Mouse (Mus musculus): ENCODE data around the gene Ddx52.

Gene Ddx52

DNA sequence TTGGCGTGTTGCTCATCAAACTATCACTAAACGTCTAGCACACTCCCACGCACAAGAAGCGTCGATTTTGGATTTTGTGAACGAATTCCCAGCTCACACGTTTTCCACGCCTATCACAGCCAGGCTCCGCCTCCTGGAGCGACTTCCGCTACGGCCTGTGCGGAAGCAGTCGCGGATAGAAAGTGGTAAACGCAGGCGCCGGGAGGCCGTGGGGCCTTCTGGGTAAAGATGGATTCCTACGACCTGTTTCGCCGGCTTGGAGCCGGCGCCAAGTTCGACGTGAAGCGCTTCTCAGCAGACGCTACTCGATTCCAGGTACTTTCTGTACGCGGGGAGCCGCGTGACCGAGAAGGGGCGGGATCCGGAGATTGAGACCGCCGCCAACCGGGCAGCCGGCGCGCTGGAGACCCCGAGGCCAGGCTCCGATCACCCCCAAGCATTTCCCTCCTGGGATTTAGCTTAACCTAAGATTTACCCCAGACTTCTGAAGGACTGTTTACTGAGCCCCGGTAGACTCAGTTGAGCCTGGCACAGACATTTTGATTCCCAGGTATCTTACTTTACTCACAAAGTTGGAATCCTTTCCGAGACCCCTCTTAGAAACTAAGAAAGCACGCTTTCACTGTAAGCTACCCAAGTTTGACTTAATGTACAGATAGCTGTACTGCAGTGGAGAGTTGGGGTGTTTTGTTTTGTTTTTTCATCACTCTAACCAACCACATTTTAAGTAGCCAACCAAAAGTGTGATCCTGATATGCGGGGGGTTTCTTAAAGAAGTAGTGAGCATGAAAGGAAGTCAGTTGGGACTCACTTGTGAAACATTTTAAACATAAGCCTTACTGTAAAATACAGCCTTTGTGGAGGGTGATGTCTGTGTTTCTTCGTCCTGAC lies at the start of gene Ddx52:
Gene Ddx52 (plus strand): TSS at position 113 of the 891 bp plus-strand sequence.
- peak; percentile 93 to 94 for DNase-seq (ENCODE audit: low spot score in 2 of 2)

- no peak for DNase-seq (ENCODE audit: low spot score in 2 of 2)
These were observed 48.5 kb upstream of the Ddx52 start for GRCm38 (mm10) chr11:83893325-83893724.

- DNase-seq (ENCODE audit: low spot score in 2 of 2) = no peak
These were observed 45.1 kb upstream of the Ddx52 start for GRCm38 (mm10) chr11:83896430-83897410.

DNA sequence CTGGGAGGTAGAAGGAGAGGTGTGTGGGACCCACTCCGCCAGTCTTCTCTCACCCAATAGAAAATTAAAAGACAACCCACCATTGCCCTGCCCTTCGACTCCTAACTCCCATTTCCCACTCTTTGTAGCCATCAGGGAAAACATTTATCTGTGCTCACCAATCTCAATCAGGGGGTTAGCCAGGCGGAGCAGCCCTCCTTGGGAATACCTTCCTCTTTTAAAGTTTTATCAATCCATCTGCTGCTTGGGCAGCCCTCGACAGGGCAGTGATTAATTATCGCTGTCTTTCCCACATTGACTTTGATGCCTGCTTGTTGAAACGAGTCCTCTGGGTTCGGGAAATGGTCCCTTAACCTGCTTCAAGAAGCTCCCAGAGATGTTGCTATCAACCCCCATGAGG lies 44.3 kb upstream of the Ddx52 start:
- DNase-seq (ENCODE audit: low spot score in 2 of 2) = no peak

GRCm38 (mm10) chr11:83902812-83903211 lies 39.0 kb upstream of the Ddx52 start:
- DNase-seq (ENCODE audit: low spot score in 2 of 2) = no peak

GRCm38 (mm10) chr11:83905756-83906155 lies 36.1 kb upstream of the Ddx52 start:
- DNase-seq (ENCODE audit: low spot score in 2 of 2) = no peak

- DNase-seq (ENCODE audit: low spot score in 2 of 2) = no peak
These were observed 33.5 kb upstream of the Ddx52 start for GRCm38 (mm10) chr11:83908376-83908775.

- DNase-seq (ENCODE audit: low spot score in 2 of 2) = no peak
These were observed 28.0 kb upstream of the Ddx52 start for GRCm38 (mm10) chr11:83913824-83914311.

DNA sequence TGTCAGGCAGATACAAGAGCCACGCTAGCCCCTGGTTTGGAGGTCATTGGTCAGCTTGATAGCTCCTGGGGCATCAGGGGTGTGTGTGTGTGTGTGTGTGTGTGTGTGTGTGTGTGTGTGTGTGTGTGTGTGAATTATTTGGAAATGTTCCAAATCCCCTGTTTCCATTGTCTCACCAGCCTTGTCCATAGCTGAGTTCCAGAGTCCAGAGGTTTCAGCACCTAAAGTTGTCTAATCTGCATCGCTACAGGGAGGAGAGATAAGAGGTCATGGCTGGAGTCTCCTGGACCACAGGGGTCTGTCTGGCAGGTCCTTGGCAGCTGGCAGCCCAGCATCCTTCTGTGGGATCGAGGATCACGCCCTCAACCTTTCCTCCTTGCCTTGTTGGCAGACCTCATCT lies 27.4 kb upstream of the Ddx52 start:
- DNase-seq (ENCODE audit: low spot score in 2 of 2) = no peak

GRCm38 (mm10) chr11:83922600-83922999 lies 19.3 kb upstream of the Ddx52 start:
- DNase-seq (ENCODE audit: low spot score in 2 of 2) = no peak

DNA sequence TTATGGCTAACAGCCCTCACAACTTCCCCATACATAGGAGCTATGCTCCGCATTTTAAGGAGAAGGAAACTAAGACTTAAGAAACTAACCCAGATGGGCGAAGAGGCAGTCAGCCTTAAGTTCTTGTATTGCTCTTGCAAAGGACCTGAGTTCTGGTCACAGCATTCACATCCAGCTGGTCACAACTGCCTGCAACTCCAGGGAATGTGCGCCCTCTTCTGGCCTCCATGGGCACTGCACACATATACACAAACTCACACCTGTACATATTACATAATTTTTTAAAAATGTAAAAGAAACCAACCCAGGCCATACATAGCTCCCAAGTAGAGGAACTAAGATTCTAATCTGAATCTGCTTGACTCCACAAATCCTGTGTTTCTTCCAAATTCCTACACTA lies 14.8 kb upstream of the Ddx52 start:
- DNase-seq (ENCODE audit: low spot score in 2 of 2) = no peak

DNA sequence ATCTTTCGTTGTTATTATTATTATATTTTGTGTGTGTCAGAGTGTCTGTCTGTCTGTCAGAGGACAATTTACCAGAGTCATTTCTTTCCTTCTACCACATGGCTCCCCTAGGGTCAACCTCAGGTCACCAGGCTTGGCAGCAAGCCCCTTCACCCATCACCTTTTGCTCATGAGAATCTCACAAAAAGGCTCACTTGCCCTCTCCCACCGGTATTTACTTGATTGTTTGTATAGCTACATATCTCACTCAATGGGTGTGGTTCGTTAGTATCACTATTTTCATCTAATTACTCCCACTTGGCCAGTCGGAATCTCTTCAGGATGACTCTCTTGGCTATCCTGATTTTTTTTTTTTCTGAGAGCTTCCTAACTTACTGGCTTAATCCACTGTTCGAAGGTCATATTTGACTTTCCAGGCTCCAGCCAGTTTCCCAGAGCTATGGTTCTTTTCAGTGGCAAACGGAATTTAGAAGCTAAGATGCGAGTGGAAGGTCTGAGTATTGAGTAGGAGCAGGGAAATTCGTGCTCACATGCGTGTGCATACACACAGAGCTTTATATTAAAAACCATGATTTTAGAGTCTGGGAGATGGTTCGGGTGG lies 9.3 kb upstream of the Ddx52 start:
- no peak for DNase-seq (ENCODE audit: low spot score in 2 of 2)

DNA sequence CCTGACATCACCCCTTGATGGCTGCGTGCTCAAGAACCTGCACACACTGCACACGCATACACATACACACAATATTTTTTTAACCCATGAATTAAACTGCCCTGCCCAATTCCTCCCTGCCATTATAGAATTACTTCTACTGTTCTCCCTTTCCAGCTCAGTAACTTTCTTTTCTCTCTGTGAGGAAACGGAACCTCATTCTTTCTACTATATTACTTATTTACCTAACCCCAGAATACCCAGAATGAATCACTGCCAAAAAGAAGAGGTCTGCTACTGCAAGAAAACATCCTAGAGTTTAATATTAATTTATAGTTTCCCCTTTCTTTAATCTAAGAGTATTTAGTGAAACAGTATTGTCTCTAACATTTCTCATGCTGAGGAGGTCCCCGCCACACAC lies 8.5 kb upstream of the Ddx52 start:
- DNase-seq (ENCODE audit: low spot score in 2 of 2) = no peak

- peak; percentile 71 to 76 for DNase-seq (ENCODE audit: low spot score in 2 of 2)
These were observed 5.7 kb upstream of the Ddx52 start for GRCm38 (mm10) chr11:83935986-83936665.

GRCm38 (mm10) chr11:83938556-83938955 lies 3.3 kb upstream of the Ddx52 start:
- no peak for DNase-seq (ENCODE audit: low spot score in 2 of 2)

- DNase-seq (ENCODE audit: low spot score in 2 of 2) = no peak
These were observed 15.0 kb downstream of the Ddx52 start for GRCm38 (mm10) chr11:83956822-83957221.

DNA sequence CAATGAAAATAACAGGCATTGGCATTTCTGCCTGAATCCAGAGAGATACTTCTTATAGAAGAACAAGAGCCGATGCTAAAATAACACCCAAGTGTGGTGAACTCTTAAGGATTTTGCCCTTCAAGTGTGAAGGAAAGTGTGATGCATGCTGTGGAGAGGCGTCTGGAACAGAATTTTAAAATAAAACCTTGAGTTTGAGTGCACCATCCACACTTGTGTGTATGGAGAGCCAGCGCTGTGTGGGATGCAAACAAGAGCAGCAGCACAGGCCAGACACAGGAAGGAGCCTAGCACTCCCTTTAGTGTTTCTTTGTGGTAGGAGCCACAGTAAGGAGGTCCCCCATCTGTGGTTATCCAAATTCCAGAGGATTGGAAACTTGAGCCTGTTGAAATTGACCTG lies 20.1 kb downstream of the Ddx52 start:
- no peak for DNase-seq (ENCODE audit: low spot score in 2 of 2)

GRCm38 (mm10) chr11:83963991-83964921 lies 22.4 kb downstream of the Ddx52 start, which contains the start of gene Synrg:
Gene Synrg, plus strand, starts transcription at chr11:83964428.
- DNase-seq (ENCODE audit: low spot score in 2 of 2) = peak; percentile 94

DNA sequence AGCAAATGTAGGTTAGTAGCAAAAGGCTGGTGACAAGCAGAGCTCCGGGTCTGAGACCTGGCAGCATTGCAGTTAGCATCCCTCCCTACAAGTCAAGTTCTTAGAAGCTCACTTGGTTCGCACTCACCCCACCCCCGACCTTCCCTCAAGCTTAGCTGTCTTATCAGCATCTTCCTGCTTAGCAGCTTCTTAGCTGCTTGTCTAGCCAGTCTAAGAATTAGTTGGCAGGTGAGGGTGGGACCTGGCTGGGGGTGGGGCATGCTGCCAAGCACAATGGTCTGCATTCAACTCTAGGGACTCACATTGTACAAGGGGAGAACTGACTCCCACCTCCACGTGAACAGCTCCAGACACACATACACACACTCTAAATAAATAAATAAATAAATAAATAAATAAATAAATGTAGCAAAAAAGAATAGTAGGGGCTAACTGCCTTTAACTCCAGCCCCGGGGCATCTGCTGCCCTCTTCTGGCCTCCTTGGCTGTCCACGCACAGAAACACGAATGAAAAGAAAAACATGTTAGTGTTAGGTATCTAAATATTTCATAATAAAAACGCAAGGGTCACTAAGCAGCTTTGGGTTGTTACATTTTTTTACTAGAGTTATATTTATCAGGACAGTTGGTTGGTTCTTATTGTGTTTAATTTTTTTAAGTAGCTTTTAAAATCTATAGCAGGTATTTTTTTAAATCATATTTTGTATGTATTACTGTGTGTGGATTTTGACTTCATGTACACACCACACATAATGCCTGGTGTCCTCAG lies 25.8 kb downstream of the Ddx52 start:
- peak; percentile 24 for DNase-seq (ENCODE audit: low spot score in 2 of 2)

Data from right cerebral cortex, postnatal 10 days (tissue).